In genomic region chr11:102308979-102309378, GRCm38 (mm10) we compare ENCODE assay signal across 8 mouse cellular contexts. TPM values are rescaled to one million over a fixed set of nuclear protein-coding genes. Genes with fewer than 3 reads are reported as not detected.
DNase-seq lines count a peak whose midpoint lies in the region; ATAC-seq and TF ChIP-seq lines count a peak whose summit lies in the region.

No protein-coding gene starts in this region.

- H3K9ac ChIP-seq in lung, embryonic 16.5 days (ENCODE audit: low read length) = peak overlapping the region; percentile 58

- peak overlapping the region; percentile 46 for H3K4me3 ChIP-seq in hindbrain, embryonic 10.5 days
- peak overlapping the region; percentile 49 for H3K4me3 ChIP-seq in lung, embryonic 16.5 days (ENCODE audit: low read length)
- peak overlapping the region; percentile 36 for H3K4me3 ChIP-seq in thymus, adult 2 months (ENCODE audit: control insufficient read depth, insufficient read depth, low read length)

- peak; percentile 99 for TF ChIP-seq CTCF in thymus, adult 2 months (IDR thresholded peaks at IDR 0.05; ENCODE audit: borderline replicate concordance, control insufficient read depth, extremely low read depth, insufficient read depth, low read length, poor library complexity)

- peak; percentile 99 for DNase-seq in Muller cell, postnatal 12 days (ENCODE audit: inconsistent ontology term)
- peak; percentile 95 for DNase-seq in cerebellum, adult 9-10 months
- DNase-seq in hindbrain, embryonic 10.5 days (ENCODE audit: low spot score) = peak; percentile 97
- peak; percentile 97 for DNase-seq in layer of hippocampus, adult 9-11 months
- DNase-seq in ovary, adult 18-20 months (ENCODE audit: low spot score) = peak; percentile 94
- peak; percentile 95 for DNase-seq in thymus, adult 2 months

- 1% methylated on average over 27 of the region's 27 CpGs for WGBS in hindbrain, embryonic 10.5 days
- WGBS in lung, embryonic 16.5 days = under 1% methylated on average over 27 of the region's 27 CpGs
- WGBS in thymus, adult 2 months = 1% methylated on average over 27 of the region's 27 CpGs

- ATAC-seq in frontal cortex, adult (ENCODE audit: low TSS enrichment) = peak; percentile 94
- peak; percentile 97 for ATAC-seq in lung, embryonic 16.5 days (ENCODE audit: low read depth)

- peak overlapping the region; percentile 57 for H3K27ac ChIP-seq in hindbrain, embryonic 10.5 days
- peak overlapping the region; percentile 44 for H3K27ac ChIP-seq in lung, embryonic 16.5 days (ENCODE audit: low read length)
- no peak overlapping the region for H3K27ac ChIP-seq in thymus, adult 2 months (ENCODE audit: control insufficient read depth, insufficient read depth, low read length)

- peak overlapping the region; percentile 68 for H3K4me2 ChIP-seq in lung, embryonic 16.5 days (ENCODE audit: low read depth, low read length)

- H3K4me1 ChIP-seq in hindbrain, embryonic 10.5 days (replicated peaks) = peaks cover 47% of the 10 kb centered on the region
- peaks cover 15% of the 10 kb centered on the region for H3K4me1 ChIP-seq in lung, embryonic 16.5 days (replicated peaks; ENCODE audit: control insufficient read depth, insufficient read depth, low read length)
- peaks cover 14% of the 10 kb centered on the region for H3K4me1 ChIP-seq in thymus, adult 2 months (replicated peaks; ENCODE audit: control insufficient read depth, insufficient read depth, low read length)

- 0 out of 2 replicates have a peak, but pooled peaks have one; percentile 28 for TF ChIP-seq POLR2A in thymus, adult 2 months (IDR thresholded peaks at IDR 0.05; ENCODE audit: control insufficient read depth, extremely low read depth, insufficient read depth, low read length, poor library complexity)

- peaks cover 88% of the 10 kb centered on the region for H3K36me3 ChIP-seq in hindbrain, embryonic 10.5 days
- peaks cover 44% of the 10 kb centered on the region for H3K36me3 ChIP-seq in lung, embryonic 16.5 days (ENCODE audit: control insufficient read depth, insufficient read depth, low read length)
- H3K36me3 ChIP-seq in thymus, adult 2 months (ENCODE audit: control insufficient read depth, insufficient read depth, low read length) = peaks cover 41% of the 10 kb centered on the region

- H3K9me3 ChIP-seq in hindbrain, embryonic 10.5 days = no peaks in the 10 kb centered on the region
- H3K9me3 ChIP-seq in lung, embryonic 16.5 days (ENCODE audit: control insufficient read depth, low read length) = no peaks in the 10 kb centered on the region

- H3K27me3 ChIP-seq in hindbrain, embryonic 10.5 days (ENCODE audit: insufficient read depth, poor library complexity, severe bottlenecking) = no peaks in the 10 kb centered on the region
- no peaks in the 10 kb centered on the region for H3K27me3 ChIP-seq in lung, embryonic 16.5 days (ENCODE audit: control insufficient read depth, insufficient read depth, low read depth, low read length)
- H3K27me3 ChIP-seq in thymus, adult 2 months (ENCODE audit: control insufficient read depth, insufficient read depth, low read length) = no peaks in the 10 kb centered on the region

RNA-seq across cellular contexts. Expression of gene Ubtf, which starts 10.6 kb away (rescaled TPM):
- polyA plus RNA-seq in hindbrain, embryonic 10.5 days (2016; fragmentation: Nextera tagmentation; extraction: Ambion mirVana) = 82.6 and 91.7 TPM in 2 replicates
- polyA plus RNA-seq in lung, embryonic 16.5 days (2015; fragmentation: Nextera tagmentation; extraction: Ambion mirVana) = 69.6 and 73.0 TPM in 2 replicates
- polyA plus RNA-seq in thymus, adult 2 months (2012; rRNA removed) = 59.7 and 67.9 TPM in 2 replicates

RNA-seq across cellular contexts. Expression of gene Atxn7l3, which starts 12.5 kb away (rescaled TPM):
- 16.8 and 18.7 TPM in 2 replicates for polyA plus RNA-seq in hindbrain, embryonic 10.5 days (2016; fragmentation: Nextera tagmentation; extraction: Ambion mirVana)
- polyA plus RNA-seq in lung, embryonic 16.5 days (2015; fragmentation: Nextera tagmentation; extraction: Ambion mirVana) = 11.1 and 11.6 TPM in 2 replicates
- polyA plus RNA-seq in thymus, adult 2 months (2012; rRNA removed) = 89.9 TPM in 2 replicates

RNA-seq across cellular contexts. Expression of gene Tmub2, which starts 24.2 kb away (rescaled TPM):
- polyA plus RNA-seq in hindbrain, embryonic 10.5 days (2016; fragmentation: Nextera tagmentation; extraction: Ambion mirVana) = 52.3 and 69.6 TPM in 2 replicates
- 52.8 and 60.2 TPM in 2 replicates for polyA plus RNA-seq in lung, embryonic 16.5 days (2015; fragmentation: Nextera tagmentation; extraction: Ambion mirVana)
- polyA plus RNA-seq in thymus, adult 2 months (2012; rRNA removed) = 74.1 and 74.2 TPM in 2 replicates

RNA-seq across cellular contexts. Expression of gene Asb16, which starts 40.4 kb away (rescaled TPM):
- 0.08 TPM in 1 of 2 replicates, not detected in the other for polyA plus RNA-seq in hindbrain, embryonic 10.5 days (2016; fragmentation: Nextera tagmentation; extraction: Ambion mirVana)
- polyA plus RNA-seq in lung, embryonic 16.5 days (2015; fragmentation: Nextera tagmentation; extraction: Ambion mirVana) = 0.05 and 0.08 TPM in 2 replicates
- polyA plus RNA-seq in thymus, adult 2 months (2012; rRNA removed) = 0.12 and 0.27 TPM in 2 replicates

RNA-seq across cellular contexts. Expression of gene Slc4a1, which starts 57.0 kb away (rescaled TPM):
- 35.8 and 38.0 TPM in 2 replicates for polyA plus RNA-seq in hindbrain, embryonic 10.5 days (2016; fragmentation: Nextera tagmentation; extraction: Ambion mirVana)
- 8.9 and 18.2 TPM in 2 replicates for polyA plus RNA-seq in lung, embryonic 16.5 days (2015; fragmentation: Nextera tagmentation; extraction: Ambion mirVana)
- 0.11 and 0.34 TPM in 2 replicates for polyA plus RNA-seq in thymus, adult 2 months (2012; rRNA removed)
